Mouse (Mus musculus) liver, embryonic 14.5 days (tissue): ENCODE measurements around the gene Lair1.

Experiments used
- CTCF ChIP-seq: IDR thresholded peaks from 2 replicates; pipeline ENCODE4 v1.5.1; 2016; ENCODE audit warnings: antibody characterized with exemption, low read depth, control low read depth
- EP300 ChIP-seq: IDR thresholded peaks from 2 replicates; pipeline ENCODE4 v1.6.1; 2016; ENCODE audit warnings: antibody characterized with exemption, low read depth

- TF ChIP-seq CTCF (no peak), EP300 (no peak)
These were observed 35.8 kb upstream of the Lair1 start for GRCm38 (mm10) chr7:4098832-4099231.
